Mouse (Mus musculus) bone marrow macrophage, adult 2 months (primary cell): ENCODE results near the gene Cd80. TPM values are rescaled to one million over a fixed set of nuclear protein-coding genes. Genes with fewer than 3 reads are reported as not detected.
A peak's percentile ranks its signal among the peaks of the same experiment; 100 is the strongest.

Experiments used
- H3K27ac ChIP-seq: 2 replicates; pipeline ENCODE4 v1.5.1; 2012; ENCODE audit warnings: low read depth, low read length; ENCODE audit not compliant: insufficient read depth
- H3K4me1 ChIP-seq: 2 replicates; pipeline ENCODE4 v1.6.1; 2012; ENCODE audit warnings: low read length; ENCODE audit not compliant: control insufficient read depth, insufficient read depth
- H3K4me3 ChIP-seq: 2 replicates; pipeline ENCODE4 v1.5.1; 2012; ENCODE audit warnings: mild to moderate bottlenecking, low read length, moderate library complexity; ENCODE audit not compliant: insufficient read depth
- CTCF ChIP-seq: IDR thresholded peaks from 2 replicates; pipeline ENCODE4 v1.5.1; 2012; ENCODE audit warnings: low read depth, mild to moderate bottlenecking, low read length, moderate library complexity
- POLR2A ChIP-seq: IDR thresholded peaks from 2 replicates; pipeline ENCODE4 v1.6.1; 2012; ENCODE audit warnings: mild to moderate bottlenecking, low read depth, low read length, borderline replicate concordance
- polyA plus RNA-seq: library from polyadenylated mRNA; stranded (reverse); fragments of >200 nt; gene quantifications from 2 replicates; pipeline ENCODE4 v1.2.4, GENCODE M21; 2012; ENCODE audit not compliant: missing spikeins, insufficient read depth, insufficient read length

Gene Cd80
- polyA plus RNA-seq, 1 experiment: 8.9 TPM

DNA sequence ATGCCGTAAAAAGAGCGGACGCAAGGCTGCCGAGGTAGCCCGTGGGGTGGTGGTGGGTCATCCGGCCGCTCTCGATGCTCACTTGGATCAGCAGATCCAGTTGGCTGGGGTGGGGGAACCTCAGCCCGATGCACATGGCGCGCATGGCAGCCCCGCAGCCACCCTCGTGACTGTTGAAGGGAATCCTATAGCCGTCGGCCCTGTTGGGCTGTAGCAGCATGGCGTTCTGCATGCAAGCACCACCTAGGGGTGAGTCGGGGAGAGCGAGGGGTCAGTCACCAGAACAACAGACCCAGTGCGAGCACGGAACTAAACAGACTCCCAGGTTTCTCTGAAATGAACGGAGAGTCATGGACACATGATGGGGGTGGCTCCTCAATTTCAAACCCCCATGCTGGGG lies 8.0 kb upstream of the Cd80 start:
- no peak overlapping the region for H3K27ac ChIP-seq
- TF ChIP-seq POLR2A: no peak
- no peak for TF ChIP-seq CTCF
- H3K4me3 ChIP-seq: no peak overlapping the region
- H3K4me1 ChIP-seq: peaks cover 32% of the 10 kb centered on the region

DNA sequence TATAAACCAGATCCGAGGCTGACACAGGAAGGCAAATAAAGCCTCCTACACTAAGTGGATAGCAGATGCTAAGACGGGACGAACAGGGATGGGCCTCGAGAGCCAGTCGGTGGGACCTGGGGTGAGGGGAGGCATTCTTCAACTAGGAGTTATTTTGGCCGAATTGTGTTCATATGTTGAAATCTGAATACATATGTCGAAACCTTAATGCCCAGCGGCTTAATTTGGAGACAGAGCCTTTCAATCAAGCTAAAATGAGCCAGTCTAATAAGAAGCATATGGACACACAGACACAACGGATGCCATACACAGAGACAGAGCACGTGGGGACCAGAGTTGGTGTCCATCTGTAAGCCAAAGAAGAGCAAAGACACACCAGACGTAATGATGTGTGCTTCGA lies 6.9 kb upstream of the Cd80 start:
- H3K27ac ChIP-seq: no peak overlapping the region
- no peak overlapping the region for H3K4me3 ChIP-seq
- peaks cover 21% of the 10 kb centered on the region for H3K4me1 ChIP-seq
- no peak for TF ChIP-seq CTCF
- no peak for TF ChIP-seq POLR2A

DNA sequence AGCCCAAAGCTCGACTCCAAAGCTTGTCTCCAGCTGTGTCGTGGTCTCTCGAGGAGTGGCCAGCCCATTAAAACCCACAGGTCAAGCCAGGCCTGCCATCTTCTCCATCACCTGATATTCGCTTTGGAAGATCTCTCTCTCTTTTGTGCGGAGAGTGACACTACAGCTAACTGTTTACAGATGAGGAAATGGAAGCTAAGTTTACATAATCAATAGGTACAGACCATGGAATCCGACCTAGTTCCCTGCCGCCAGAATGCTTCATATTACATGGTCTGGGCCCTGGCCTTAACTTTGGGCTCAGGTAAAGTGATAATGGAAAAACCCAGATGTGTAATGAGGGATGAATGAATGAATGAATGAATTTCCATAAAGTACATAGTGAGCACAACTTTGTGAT lies 4.7 kb upstream of the Cd80 start:
- Histone ChIP-seq H3K4me1 (peaks cover 15% of the 10 kb centered on the region), H3K4me3 (no peak overlapping the region), H3K27ac (no peak overlapping the region)
- no peak for TF ChIP-seq CTCF
- no peak for TF ChIP-seq POLR2A

DNA sequence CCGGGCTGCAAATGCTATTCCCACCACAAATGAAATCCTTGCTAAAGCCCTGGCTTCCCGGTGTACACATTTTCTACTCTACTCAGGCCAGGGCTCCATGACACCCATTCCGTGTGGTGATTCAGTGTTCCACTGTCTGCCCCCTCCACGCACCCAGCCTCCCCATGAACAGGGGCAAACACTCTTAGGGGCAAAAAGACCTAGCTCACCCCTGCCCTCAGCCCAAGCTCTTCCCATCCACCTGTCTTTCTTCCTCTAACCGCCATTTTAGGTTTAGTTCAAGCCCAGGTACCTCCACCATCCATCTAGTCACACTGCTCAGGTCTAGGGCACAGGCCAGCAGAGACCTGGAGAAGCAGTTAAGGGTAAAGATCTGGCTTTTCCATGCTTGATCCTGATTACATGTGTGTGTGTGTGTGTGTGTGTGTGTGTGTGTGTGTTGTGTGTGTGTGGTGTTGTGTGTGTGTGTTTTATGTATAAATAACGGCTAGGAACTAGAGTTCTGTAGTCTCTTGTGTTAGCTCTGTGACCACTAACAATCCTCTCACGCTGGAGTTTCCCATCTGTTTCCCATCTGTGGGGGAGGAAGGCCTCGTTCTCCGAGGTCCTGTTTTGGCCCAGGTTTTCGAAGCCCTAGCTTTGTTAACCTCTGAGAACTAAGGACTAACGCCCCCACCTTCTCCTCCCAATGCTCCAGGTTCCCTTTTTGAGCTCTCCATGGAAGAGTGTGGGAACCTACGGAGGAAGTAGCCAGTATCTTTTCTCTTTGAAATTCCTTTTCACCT lies 3.7 kb upstream of the Cd80 start:
- Histone ChIP-seq H3K27ac (no peak overlapping the region), H3K4me3 (peak overlapping the region; percentile 86), H3K4me1 (peaks cover 20% of the 10 kb centered on the region)
- no peak for TF ChIP-seq POLR2A
- TF ChIP-seq CTCF: no peak

DNA sequence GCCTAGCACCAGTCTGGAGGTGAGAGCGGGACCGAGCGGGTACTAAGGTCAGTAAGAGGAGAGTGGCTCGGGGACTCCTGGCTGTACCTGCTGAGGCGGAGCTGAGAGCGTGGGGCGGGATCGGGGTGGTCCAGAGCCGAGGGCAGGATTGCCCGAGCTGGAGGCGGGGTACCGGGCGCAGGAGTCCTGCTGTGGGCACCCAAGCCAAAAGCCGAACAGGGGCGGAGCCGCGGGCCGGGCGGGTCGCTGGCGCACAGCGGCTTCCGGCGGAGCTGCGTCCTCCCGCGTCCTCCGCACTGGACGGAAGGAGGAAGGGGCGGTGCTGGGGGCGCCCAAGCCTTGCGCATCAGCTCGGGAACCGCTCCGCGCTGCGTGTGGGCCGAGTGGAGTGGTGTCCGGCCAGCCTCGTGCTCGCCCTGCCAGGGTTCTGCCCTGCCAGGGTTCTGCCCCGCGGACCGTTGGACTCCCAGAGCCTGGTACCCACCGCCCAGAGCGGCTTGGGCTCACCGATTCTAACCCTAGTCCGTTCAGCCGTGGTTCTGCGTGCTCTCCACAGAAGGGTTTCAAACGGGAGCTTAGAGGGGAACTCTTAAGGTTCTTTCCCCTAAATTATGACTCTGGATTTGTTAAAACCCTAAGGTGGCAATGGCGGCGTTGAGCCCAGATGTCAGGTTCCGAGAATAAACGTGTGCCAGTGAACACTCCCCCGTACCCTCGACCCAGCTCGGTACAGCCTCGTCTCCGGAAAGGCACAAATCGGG lies 2.7 kb upstream of the Cd80 start, which contains the start of gene Adprh:
Gene Adprh (minus strand): TSS at position 262 of the 761 bp plus-strand sequence.
- peak within 1 kb of the TSS; percentile 86 for H3K4me3 ChIP-seq
- H3K27ac ChIP-seq: peak within 1 kb of the TSS; percentile 84
- TF ChIP-seq CTCF (no peak), POLR2A (no peak)
- H3K4me1 ChIP-seq: peaks cover 23% of the 10 kb centered on the region

DNA sequence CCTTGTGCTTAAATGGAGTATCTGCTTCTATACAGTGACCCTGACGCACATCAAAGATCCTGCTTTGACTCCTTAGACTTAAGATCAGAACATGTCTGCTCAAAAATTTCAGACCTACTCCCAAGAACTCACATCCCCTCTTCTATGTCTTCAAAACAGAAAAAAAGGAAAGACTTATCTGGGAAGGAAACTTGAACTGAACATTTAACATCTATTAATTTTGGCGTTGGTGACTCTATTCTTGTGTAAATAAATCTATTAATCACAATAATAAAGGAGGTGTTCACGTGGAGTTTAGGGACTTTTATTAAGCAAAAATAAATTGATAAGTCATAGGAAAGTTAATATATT lies 2.2 kb upstream of the Cd80 start:
- Histone ChIP-seq H3K27ac (peak overlapping the region; percentile 84), H3K4me1 (peaks cover 23% of the 10 kb centered on the region), H3K4me3 (peak overlapping the region; percentile 86)
- TF ChIP-seq CTCF (no peak), POLR2A (no peak)

DNA sequence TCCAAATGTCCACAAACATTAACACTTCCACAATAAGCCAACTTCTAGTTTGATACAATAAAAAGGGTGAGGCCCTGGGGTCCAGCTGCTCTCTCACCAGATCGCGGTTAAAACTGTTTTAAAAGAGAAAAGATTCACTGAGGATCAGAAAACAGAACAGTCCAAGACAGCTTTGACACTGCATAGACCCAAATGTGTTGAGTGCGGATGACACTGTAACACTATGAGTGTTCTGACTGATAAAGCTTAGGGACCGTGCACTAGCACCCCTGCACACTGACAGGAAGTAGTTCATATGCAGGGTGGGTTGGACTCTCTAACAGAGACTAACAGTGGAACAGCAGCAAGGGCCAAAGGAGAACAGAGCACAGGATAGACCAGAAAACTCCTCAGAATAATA lies 1.4 kb upstream of the Cd80 start:
- Histone ChIP-seq H3K4me1 (peaks cover 26% of the 10 kb centered on the region), H3K4me3 (no peak overlapping the region), H3K27ac (no peak overlapping the region)
- TF ChIP-seq POLR2A: no peak
- no peak for TF ChIP-seq CTCF

DNA sequence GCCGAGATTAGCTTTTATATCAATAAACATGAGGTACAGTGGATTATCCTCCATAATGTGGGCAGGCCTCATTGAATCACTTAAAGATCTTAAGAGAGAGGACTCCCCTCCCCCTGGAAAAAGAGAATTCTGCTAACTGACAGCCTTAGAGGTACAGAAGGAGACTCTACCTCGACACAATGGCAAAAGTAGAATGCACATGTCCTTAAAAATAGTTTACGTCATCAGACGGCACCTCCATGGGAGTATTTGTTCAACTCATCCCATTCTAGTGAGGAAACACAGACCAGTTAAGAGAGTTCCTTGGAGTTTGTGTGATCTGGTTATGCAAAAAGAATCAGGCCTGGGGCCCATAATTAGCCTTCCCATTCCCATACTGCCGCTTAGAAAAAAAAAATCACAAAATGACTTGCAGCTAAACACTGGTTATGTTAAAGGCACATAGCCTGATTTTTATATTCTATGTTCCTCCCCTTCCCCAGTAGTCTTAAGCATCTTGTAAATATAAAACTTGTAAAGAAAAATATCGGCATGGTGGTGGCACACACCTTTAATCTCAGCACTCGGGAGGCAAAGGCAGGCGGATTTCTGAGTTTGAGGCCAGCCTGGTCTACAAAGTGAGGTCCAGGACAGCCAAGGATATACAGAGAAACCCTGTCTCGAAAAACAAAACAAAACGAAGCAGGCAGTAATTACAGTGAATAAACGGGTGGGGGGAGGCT lies 667 bp upstream of the Cd80 start:
- no peak for TF ChIP-seq CTCF
- TF ChIP-seq POLR2A: no peak
- Histone ChIP-seq H3K4me3 (no peak overlapping the region), H3K4me1 (peaks cover 34% of the 10 kb centered on the region), H3K27ac (no peak overlapping the region)

DNA sequence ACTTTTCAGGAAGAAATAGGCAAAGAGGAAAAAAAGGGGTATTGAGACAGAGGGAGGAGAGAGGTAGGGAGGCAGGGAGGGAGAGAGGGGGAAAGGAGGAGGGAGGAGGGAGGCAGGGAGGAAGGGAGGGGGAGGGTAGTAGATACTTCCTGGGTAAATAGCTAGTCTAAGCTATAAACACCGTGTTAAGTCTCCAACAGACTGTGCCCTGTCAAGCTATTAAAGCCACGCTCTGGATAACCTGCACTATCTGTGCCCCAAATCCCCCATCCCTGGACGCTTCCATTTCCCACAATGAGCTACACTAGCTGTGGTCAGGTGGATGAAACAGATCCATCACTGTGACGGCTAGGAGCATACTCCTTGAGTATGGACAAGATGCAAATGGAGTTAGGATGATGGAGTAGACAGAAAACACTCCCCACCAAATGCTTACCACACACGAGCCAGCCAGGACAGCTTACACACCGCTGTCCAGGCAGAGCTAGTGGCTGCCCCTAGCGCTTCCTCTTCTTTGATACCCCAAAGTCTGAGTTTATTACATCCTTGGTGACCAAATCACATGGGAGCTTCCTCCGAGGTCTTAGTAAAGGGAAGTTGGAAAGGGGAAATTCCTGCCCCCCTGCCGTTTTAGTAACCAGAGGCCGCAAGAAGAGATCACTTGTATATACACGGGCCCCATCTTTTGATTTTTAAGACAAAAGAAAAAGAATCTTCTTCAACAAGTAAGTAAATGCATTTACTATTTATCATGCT lies 1.6 kb downstream of the Cd80 start:
- peak overlapping the region; percentile 77 for H3K4me3 ChIP-seq

More for the DNA sequence above, 1.6 kb downstream of the Cd80 start:
- H3K4me1 ChIP-seq: peaks cover 38% of the 10 kb centered on the region
- peak overlapping the region; percentile 85 for H3K27ac ChIP-seq
- TF ChIP-seq POLR2A (no peak), CTCF (no peak)
